Mouse (Mus musculus): ENCODE measurements around the gene 9930022D16Rik. TPM values are rescaled to one million over a fixed set of nuclear protein-coding genes. Genes with fewer than 3 reads are reported as not detected.

The 9930022D16Rik gene
- polyA plus RNA-seq, 1 experiment from 2014 or later, result 0.11 TPM

- no peak overlapping the region for H3K4me2 ChIP-seq
- H3K4me3 ChIP-seq (ENCODE audit: low read depth, low read length), result no peak overlapping the region
- no peaks in the 10 kb centered on the region for H3K27me3 ChIP-seq (ENCODE audit: control insufficient read depth, insufficient read depth, low read length)
- H3K36me3 ChIP-seq (ENCODE audit: control insufficient read depth, insufficient read depth, low read length), result peaks cover 15% of the 10 kb centered on the region; the same call in 1 of the 2 replicates
- ATAC-seq (replicated peaks; ENCODE audit: insufficient number of reproducible peaks, low FRiP score, low TSS enrichment), result no peak
- no peaks in the 10 kb centered on the region; the same call in 1 of the 2 replicates for H3K4me1 ChIP-seq (ENCODE audit: control insufficient read depth, insufficient read depth, low read length)
- no peak overlapping the region for H3K27ac ChIP-seq (ENCODE audit: low read depth, low read length)
- no peak overlapping the region for H3K9ac ChIP-seq (ENCODE audit: low read depth, low read length)
- 53% methylated on average over 8 of the region's 8 CpGs for WGBS (ENCODE audit: insufficient replicate concordance)
- H3K9me3 ChIP-seq (replicated peaks; ENCODE audit: control insufficient read depth, low read length), result no peaks in the 10 kb centered on the region
These were observed 23.2 kb downstream of the 9930022D16Rik start for GRCm38 (mm10) chr11:109436889-109437288.

- H3K9ac ChIP-seq (ENCODE audit: low read depth, low read length), result peak overlapping the region; percentile 78; the same call in 1 of the 2 replicates
These were observed 25.5 kb downstream of the 9930022D16Rik start for GRCm38 (mm10) chr11:109439209-109439608.

GRCm38 (mm10) chr11:109439829-109440340, 26.2 kb downstream of the 9930022D16Rik start:
- 0 out of 2 replicates have a peak, but pooled peaks have one; percentile 40 for ATAC-seq (replicated peaks; ENCODE audit: insufficient number of reproducible peaks, low FRiP score, low TSS enrichment)

More at GRCm38 (mm10) chr11:109439209-109439608, 25.5 kb downstream of the 9930022D16Rik start:
- 18% methylated on average over 5 of the region's 5 CpGs for WGBS (ENCODE audit: insufficient replicate concordance)
- Histone ChIP-seq H3K4me1 (ENCODE audit: control insufficient read depth, insufficient read depth, low read length) (no peaks in the 10 kb centered on the region; the same call in 1 of the 2 replicates), H3K4me3 (ENCODE audit: low read depth, low read length) (no peak overlapping the region; the same call in 1 of the 2 replicates), H3K9me3 (replicated peaks; ENCODE audit: control insufficient read depth, low read length) (no peaks in the 10 kb centered on the region), H3K27ac (ENCODE audit: low read depth, low read length) (no peak overlapping the region), H3K36me3 (ENCODE audit: control insufficient read depth, insufficient read depth, low read length) (peaks cover 10% of the 10 kb centered on the region; the same call in 1 of the 2 replicates), H3K4me2 (peak overlapping the region; percentile 93), H3K27me3 (ENCODE audit: control insufficient read depth, insufficient read depth, low read length) (no peaks in the 10 kb centered on the region)
- no peak for ATAC-seq (replicated peaks; ENCODE audit: insufficient number of reproducible peaks, low FRiP score, low TSS enrichment)

DNA sequence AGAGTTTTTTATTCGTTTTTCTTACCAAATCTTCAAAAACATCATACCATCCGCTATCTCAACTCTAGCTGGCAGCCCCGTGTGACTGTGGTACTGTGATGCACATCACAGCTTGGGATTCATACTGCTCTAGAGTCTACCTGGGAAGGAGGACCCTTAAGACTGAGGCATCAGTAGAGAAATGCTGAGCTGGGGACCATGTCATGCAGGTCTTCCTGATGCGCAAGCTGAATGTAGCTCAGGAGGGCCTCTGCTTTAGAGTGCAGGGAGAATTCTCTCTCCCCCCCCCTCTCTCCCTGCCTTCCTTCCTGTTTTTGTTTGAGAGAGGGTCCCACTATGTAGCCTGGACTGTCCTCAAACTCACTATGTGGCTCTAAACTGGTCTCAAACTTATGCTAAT, 26.9 kb downstream of the 9930022D16Rik start:
- H3K4me2 ChIP-seq, result peak overlapping the region; percentile 93
- 52% methylated on average over 4 of the region's 4 CpGs for WGBS (ENCODE audit: insufficient replicate concordance)
- peaks cover 8% of the 10 kb centered on the region for H3K4me1 ChIP-seq (ENCODE audit: control insufficient read depth, insufficient read depth, low read length)
- no peaks in the 10 kb centered on the region for H3K27me3 ChIP-seq (ENCODE audit: control insufficient read depth, insufficient read depth, low read length)
- H3K9me3 ChIP-seq (replicated peaks; ENCODE audit: control insufficient read depth, low read length), result no peaks in the 10 kb centered on the region
- H3K27ac ChIP-seq (ENCODE audit: low read depth, low read length), result no peak overlapping the region
- H3K4me3 ChIP-seq (ENCODE audit: low read depth, low read length), result peak overlapping the region; percentile 62
- peak overlapping the region; percentile 78; the same call in 1 of the 2 replicates for H3K9ac ChIP-seq (ENCODE audit: low read depth, low read length)
- no peak for ATAC-seq (replicated peaks; ENCODE audit: insufficient number of reproducible peaks, low FRiP score, low TSS enrichment)
- H3K36me3 ChIP-seq (ENCODE audit: control insufficient read depth, insufficient read depth, low read length), result 0 out of 2 replicates have a peak, but pooled peaks cover 1% of the 10 kb centered on the region

More at GRCm38 (mm10) chr11:109439829-109440340, 26.2 kb downstream of the 9930022D16Rik start:
- H3K9ac ChIP-seq (ENCODE audit: low read depth, low read length), result peak overlapping the region; percentile 78
- WGBS (ENCODE audit: insufficient replicate concordance), result under 1% methylated on average over 32 of the region's 32 CpGs
- peaks cover 7% of the 10 kb centered on the region; the same call in 1 of the 2 replicates for H3K36me3 ChIP-seq (ENCODE audit: control insufficient read depth, insufficient read depth, low read length)
- peak overlapping the region; percentile 62 for H3K4me3 ChIP-seq (ENCODE audit: low read depth, low read length)
- H3K27me3 ChIP-seq (ENCODE audit: control insufficient read depth, insufficient read depth, low read length), result no peaks in the 10 kb centered on the region
- H3K9me3 ChIP-seq (replicated peaks; ENCODE audit: control insufficient read depth, low read length), result no peaks in the 10 kb centered on the region
- peak overlapping the region; percentile 93 for H3K4me2 ChIP-seq
- H3K27ac ChIP-seq (ENCODE audit: low read depth, low read length), result no peak overlapping the region
- H3K4me1 ChIP-seq (ENCODE audit: control insufficient read depth, insufficient read depth, low read length), result peaks cover 1% of the 10 kb centered on the region

DNA sequence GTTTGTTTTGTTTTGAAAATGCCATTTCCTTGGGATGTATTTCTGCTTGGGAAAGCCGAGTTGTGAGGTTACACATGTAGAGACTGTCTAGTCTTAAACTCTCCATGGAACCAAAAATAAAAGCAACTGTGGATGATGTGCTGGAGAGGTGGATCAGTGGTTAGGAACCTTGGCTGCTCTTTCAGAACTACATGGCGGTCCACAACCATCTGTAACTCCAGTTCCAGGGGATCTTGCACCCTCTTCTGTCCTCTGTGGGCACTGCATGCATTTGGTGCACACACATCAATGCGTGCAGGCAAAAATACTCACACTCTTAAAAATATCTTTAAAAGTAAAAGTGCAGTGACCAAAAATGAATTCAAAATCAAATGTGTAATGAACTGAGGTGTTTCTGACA, 27.4 kb downstream of the 9930022D16Rik start:
- H3K4me3 ChIP-seq (ENCODE audit: low read depth, low read length), result no peak overlapping the region
- 60% methylated on average over 3 of the region's 3 CpGs for WGBS (ENCODE audit: insufficient replicate concordance)
- ATAC-seq (replicated peaks; ENCODE audit: insufficient number of reproducible peaks, low FRiP score, low TSS enrichment), result no peak
- H3K36me3 ChIP-seq (ENCODE audit: control insufficient read depth, insufficient read depth, low read length), result no peaks in the 10 kb centered on the region
- no peaks in the 10 kb centered on the region for H3K9me3 ChIP-seq (replicated peaks; ENCODE audit: control insufficient read depth, low read length)
- H3K9ac ChIP-seq (ENCODE audit: low read depth, low read length), result no peak overlapping the region
- H3K4me1 ChIP-seq (ENCODE audit: control insufficient read depth, insufficient read depth, low read length), result peaks cover 8% of the 10 kb centered on the region
- no peak overlapping the region for H3K27ac ChIP-seq (ENCODE audit: low read depth, low read length)
- no peak overlapping the region for H3K4me2 ChIP-seq
- no peaks in the 10 kb centered on the region for H3K27me3 ChIP-seq (ENCODE audit: control insufficient read depth, insufficient read depth, low read length)

DNA sequence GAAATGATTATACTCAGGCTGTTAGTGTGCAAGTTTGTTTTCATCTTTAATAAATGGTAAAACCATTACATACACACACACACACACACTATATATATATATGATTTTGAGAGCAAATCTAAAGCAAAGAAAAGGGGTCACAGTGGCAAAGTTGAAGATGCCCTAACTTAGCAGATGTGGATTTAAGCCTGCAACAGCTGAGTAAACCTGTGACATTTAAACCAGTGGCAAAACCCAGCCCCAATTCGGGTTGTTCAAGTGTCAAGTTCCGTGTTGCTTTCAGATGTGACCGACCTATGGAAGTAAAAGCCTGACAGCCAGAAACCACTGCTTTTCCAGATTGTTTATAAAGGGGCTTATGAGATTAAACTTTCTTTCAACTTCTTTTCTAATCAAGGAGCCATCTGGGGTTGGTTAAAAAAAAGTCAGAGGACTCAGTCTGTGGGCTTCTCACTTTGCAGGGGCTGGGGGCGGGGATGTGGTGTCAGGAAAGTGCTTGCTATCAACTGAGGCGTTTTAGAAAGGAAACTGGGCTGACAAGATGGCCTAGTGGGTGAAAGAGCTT, 28.5 kb downstream of the 9930022D16Rik start:
- Histone ChIP-seq H3K9me3 (replicated peaks; ENCODE audit: control insufficient read depth, low read length) (no peaks in the 10 kb centered on the region), H3K27me3 (ENCODE audit: control insufficient read depth, insufficient read depth, low read length) (no peaks in the 10 kb centered on the region), H3K27ac (ENCODE audit: low read depth, low read length) (no peak overlapping the region), H3K36me3 (ENCODE audit: control insufficient read depth, insufficient read depth, low read length) (no peaks in the 10 kb centered on the region), H3K4me1 (ENCODE audit: control insufficient read depth, insufficient read depth, low read length) (peaks cover 8% of the 10 kb centered on the region), H3K4me3 (ENCODE audit: low read depth, low read length) (no peak overlapping the region), H3K9ac (ENCODE audit: low read depth, low read length) (no peak overlapping the region), H3K4me2 (no peak overlapping the region)
- no peak for ATAC-seq (replicated peaks; ENCODE audit: insufficient number of reproducible peaks, low FRiP score, low TSS enrichment)
- WGBS (ENCODE audit: insufficient replicate concordance), result 38% methylated on average over 5 of the region's 5 CpGs

DNA sequence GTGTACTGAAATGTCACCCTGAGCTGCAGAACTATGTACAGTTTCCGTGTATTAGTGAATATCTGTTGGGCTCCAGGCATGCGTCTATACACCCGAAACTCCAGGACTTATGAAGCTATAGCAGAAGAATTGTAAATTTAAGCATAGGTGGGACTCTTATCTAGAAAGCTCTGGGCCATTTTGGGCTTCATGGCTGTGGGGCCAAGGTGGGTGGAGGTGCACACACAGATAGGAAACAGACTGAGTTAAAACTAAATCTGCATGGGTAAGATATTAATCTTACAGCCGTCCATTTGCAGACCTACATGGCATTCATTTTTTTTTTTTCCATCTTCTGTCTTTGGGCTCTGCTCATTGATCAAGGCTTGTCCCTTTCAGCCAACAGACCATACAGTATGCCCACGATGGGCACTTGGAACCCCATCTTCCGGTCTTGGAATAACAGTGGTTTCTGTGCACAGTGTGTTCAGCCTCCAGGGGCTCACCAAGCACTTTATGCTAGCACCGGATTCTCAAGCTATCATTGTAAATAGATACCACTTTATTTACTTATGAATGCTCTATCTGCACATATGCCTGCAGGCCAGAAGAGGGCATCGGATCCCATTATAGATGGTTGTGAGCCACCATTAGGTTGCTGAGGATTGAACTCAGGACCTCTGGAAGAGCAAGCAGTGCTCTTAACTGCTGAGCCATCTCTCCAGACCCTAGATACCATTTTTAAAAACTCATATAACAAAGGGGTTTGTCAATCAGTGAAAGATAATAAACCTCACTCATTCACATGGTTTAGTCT, 29.9 kb downstream of the 9930022D16Rik start:
- Histone ChIP-seq H3K36me3 (ENCODE audit: control insufficient read depth, insufficient read depth, low read length) (no peaks in the 10 kb centered on the region), H3K4me1 (ENCODE audit: control insufficient read depth, insufficient read depth, low read length) (peaks cover 8% of the 10 kb centered on the region), H3K4me3 (ENCODE audit: low read depth, low read length) (no peak overlapping the region), H3K27me3 (ENCODE audit: control insufficient read depth, insufficient read depth, low read length) (no peaks in the 10 kb centered on the region), H3K9me3 (replicated peaks; ENCODE audit: control insufficient read depth, low read length) (no peaks in the 10 kb centered on the region), H3K9ac (ENCODE audit: low read depth, low read length) (no peak overlapping the region), H3K4me2 (no peak overlapping the region), H3K27ac (ENCODE audit: low read depth, low read length) (no peak overlapping the region)
- WGBS (ENCODE audit: insufficient replicate concordance), result 86% methylated on average over 8 of the region's 8 CpGs
- no peak for ATAC-seq (replicated peaks; ENCODE audit: insufficient number of reproducible peaks, low FRiP score, low TSS enrichment)

GRCm38 (mm10) chr11:109444600-109444999, 30.9 kb downstream of the 9930022D16Rik start:
- WGBS (ENCODE audit: insufficient replicate concordance), result 51% methylated on average over 7 of the region's 7 CpGs
- no peaks in the 10 kb centered on the region for H3K27me3 ChIP-seq (ENCODE audit: control insufficient read depth, insufficient read depth, low read length)
- no peak overlapping the region for H3K9ac ChIP-seq (ENCODE audit: low read depth, low read length)
- no peaks in the 10 kb centered on the region for H3K36me3 ChIP-seq (ENCODE audit: control insufficient read depth, insufficient read depth, low read length)
- no peak overlapping the region for H3K27ac ChIP-seq (ENCODE audit: low read depth, low read length)
- peaks cover 8% of the 10 kb centered on the region for H3K4me1 ChIP-seq (ENCODE audit: control insufficient read depth, insufficient read depth, low read length)
- H3K9me3 ChIP-seq (replicated peaks; ENCODE audit: control insufficient read depth, low read length), result no peaks in the 10 kb centered on the region
- H3K4me3 ChIP-seq (ENCODE audit: low read depth, low read length), result no peak overlapping the region
- H3K4me2 ChIP-seq, result no peak overlapping the region
- no peak for ATAC-seq (replicated peaks; ENCODE audit: insufficient number of reproducible peaks, low FRiP score, low TSS enrichment)
